Mouse (Mus musculus): ENCODE results near the gene BC049352.

GRCm38 (mm10) chr9:45196125-45196830 is 14.5 kb downstream of the BC049352 start:
- TF ChIP-seq POLR2A (IDR thresholded peaks at IDR 0.05; ENCODE audit: borderline replicate concordance, extremely low read depth, low read depth, low read length) (no peak), CTCF (IDR thresholded peaks at IDR 0.05; ENCODE audit: insufficient read depth, low read length) (no peak)
